In the genomic region with DNA sequence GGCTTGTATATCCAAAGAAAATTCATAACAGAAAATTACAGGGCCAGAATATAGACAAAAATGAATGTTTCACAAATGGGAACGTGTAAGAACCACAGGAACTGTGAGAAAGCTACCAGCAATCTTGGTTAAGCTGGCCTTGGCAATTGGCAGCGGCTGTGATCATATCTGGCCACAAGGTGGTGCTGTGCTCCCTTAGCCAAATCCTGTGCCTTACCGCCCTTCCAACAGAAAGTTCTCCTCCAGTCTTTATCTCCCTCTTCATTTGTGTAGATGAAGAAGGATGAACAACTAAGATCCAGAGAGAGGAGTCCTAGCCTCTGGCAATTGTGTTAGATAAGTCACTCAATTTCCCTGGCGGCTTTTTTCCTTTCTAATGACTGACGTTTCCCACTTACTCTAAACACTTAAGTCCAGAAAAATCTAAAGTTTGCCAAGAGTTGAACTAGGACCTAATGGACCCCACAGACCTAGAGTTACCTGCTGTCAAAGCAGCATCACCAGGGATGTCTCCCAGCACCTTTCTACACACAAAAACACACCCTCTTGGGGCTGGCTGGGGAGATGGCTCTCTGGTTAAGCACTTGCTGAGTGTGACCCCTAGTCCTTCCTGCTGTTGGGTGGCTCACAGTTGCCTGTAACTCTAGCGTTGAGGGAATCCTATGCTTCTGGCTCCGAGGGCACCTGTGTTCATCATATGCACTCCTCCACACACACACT, we compare ENCODE assay signal across 9 mouse cellular contexts. TPM values are rescaled to one million over a fixed set of nuclear protein-coding genes. Genes with fewer than 3 reads are reported as not detected.
A peak's percentile ranks its signal among the peaks of the same experiment; 100 is the strongest.
DNase-seq lines count a peak whose midpoint lies in the region; ATAC-seq and TF ChIP-seq lines count a peak whose summit lies in the region.
"Had no signal": no experiment of that assay in that cellular context is flagged by ENCODE, and none has a peak within 500 bp of the region (broad histone marks: within the 10 kb centered on the region; RNA-seq: fewer than 3 reads in every experiment).

No protein-coding gene starts in this region.

- H3K36me3 ChIP-seq in embryonic facial prominence, embryonic 14.5 days (ENCODE audit: control insufficient read depth, insufficient read depth, low read length) = 0 out of 2 replicates have a peak, but pooled peaks cover 12% of the 10 kb centered on the region
- peaks cover 18% of the 10 kb centered on the region for H3K36me3 ChIP-seq in heart, postnatal 0 days (replicated peaks; ENCODE audit: control insufficient read depth, insufficient read depth, low read length)

- peak; percentile 58 for DNase-seq in ovary, postnatal 14 days (ENCODE audit: low spot score)
- DNase-seq in ovary, adult 18-20 months (ENCODE audit: low spot score) = no peak
- peak; percentile 78 for DNase-seq in adrenal gland, postnatal 10 days
- DNase-seq in embryonic facial prominence, embryonic 14.5 days (ENCODE audit: low spot score) = peak; percentile 89
- DNase-seq in heart, postnatal 0 days (ENCODE audit: low spot score) = peak; percentile 81
- DNase-seq in layer of hippocampus, postnatal 14 days (ENCODE audit: low spot score in 2 of 2) = peak; percentile 61 to 76
- peak; percentile 73 for DNase-seq in testis, postnatal 10 days (ENCODE audit: low spot score)

- H3K27me3 ChIP-seq in embryonic facial prominence, embryonic 14.5 days (replicated peaks; ENCODE audit: control insufficient read depth, insufficient read depth, low read length) = no peaks in the 10 kb centered on the region
- H3K27me3 ChIP-seq in heart, postnatal 0 days (ENCODE audit: control insufficient read depth, insufficient read depth, low read length) = no peaks in the 10 kb centered on the region

- TF ChIP-seq CTCF in heart, postnatal 0 days (IDR thresholded peaks at IDR 0.05; ENCODE audit: low read depth) = peak; percentile 97

- no peaks in the 10 kb centered on the region for H3K9me3 ChIP-seq in embryonic facial prominence, embryonic 14.5 days (ENCODE audit: control insufficient read depth, low read length)
- H3K9me3 ChIP-seq in heart, postnatal 0 days (replicated peaks; ENCODE audit: control insufficient read depth, low read length) = no peaks in the 10 kb centered on the region

- H3K4me3 ChIP-seq in embryonic facial prominence, embryonic 14.5 days (ENCODE audit: low read depth, low read length) = no peak overlapping the region
- no peak overlapping the region for H3K4me3 ChIP-seq in heart, postnatal 0 days (ENCODE audit: low read depth, low read length)

- 0 out of 2 replicates have a peak, but pooled peaks have one; percentile 41 for ATAC-seq in embryonic facial prominence, embryonic 14.5 days (ENCODE audit: low read depth)
- ATAC-seq in heart, postnatal 0 days (ENCODE audit: insufficient read depth, low read depth) = 0 out of 2 replicates have a peak, but pooled peaks have one; percentile 39
- ATAC-seq in megakaryocyte-erythroid progenitor cell, adult 5-6 weeks (replicated peaks; ENCODE audit: low FRiP score, low TSS enrichment, poor library complexity, severe bottlenecking) = peak; percentile 76

- WGBS in embryonic facial prominence, embryonic 14.5 days = 37% methylated on average over 7 of the region's 7 CpGs
- 35% methylated on average over 7 of the region's 7 CpGs for WGBS in heart, postnatal 0 days

- H3K4me1 ChIP-seq in embryonic facial prominence, embryonic 14.5 days (ENCODE audit: control insufficient read depth, insufficient read depth, low read length) = 0 out of 2 replicates have a peak, but pooled peaks cover 4% of the 10 kb centered on the region
- peaks cover 9% of the 10 kb centered on the region for H3K4me1 ChIP-seq in heart, postnatal 0 days (ENCODE audit: control insufficient read depth, insufficient read depth)

- H3K4me2 ChIP-seq in embryonic facial prominence, embryonic 14.5 days (ENCODE audit: low read depth, low read length) = no peak overlapping the region
- no peak overlapping the region for H3K4me2 ChIP-seq in heart, postnatal 0 days (ENCODE audit: low read depth, low read length)

- TF ChIP-seq EP300 in heart, postnatal 0 days (IDR thresholded peaks at IDR 0.05; ENCODE audit: low read depth) = no peak

- no peak overlapping the region; the same call in 1 of the 2 replicates for H3K27ac ChIP-seq in embryonic facial prominence, embryonic 14.5 days (replicated peaks; ENCODE audit: low read depth, low read length)
- H3K27ac ChIP-seq in heart, postnatal 0 days (ENCODE audit: low read depth) = no peak overlapping the region

- no peak overlapping the region for H3K9ac ChIP-seq in embryonic facial prominence, embryonic 14.5 days (ENCODE audit: low read depth, low read length)
- no peak overlapping the region for H3K9ac ChIP-seq in heart, postnatal 0 days (replicated peaks; ENCODE audit: low read depth, low read length)

RNA-seq across cellular contexts. Expression of a gene that starts 55.6 kb away (rescaled TPM):
- total RNA-seq in adrenal gland, postnatal 10 days (2021) = not detected
- not detected in 2 replicates for polyA plus RNA-seq in embryonic facial prominence, embryonic 14.5 days (2014; fragmentation: Nextera tagmentation; extraction: Ambion mirVana)
- not detected in 2 replicates for total RNA-seq in heart, postnatal 0 days (2014; rRNA removed; ENCODE audit: low replicate concordance)
- polyA plus RNA-seq in heart, postnatal 0 days (2015; fragmentation: Nextera tagmentation; extraction: Ambion mirVana) = not detected in 2 replicates
- total RNA-seq in layer of hippocampus, postnatal 14 days (2021) = not detected
- total RNA-seq in megakaryocyte-erythroid progenitor cell, adult 5-6 weeks (2014; fragmentation: Nextera tagmentation) = not detected in 2 replicates
- not detected in 2 replicates for total RNA-seq in megakaryocyte-erythroid progenitor cell, adult 5-6 weeks (2017)
- polyA plus RNA-seq: heart, embryonic 16.5 days had no signal
